Mouse (Mus musculus) cerebellum, adult 11 months (tissue): ENCODE measurements around the gene Atn1.

Experiments
- DNase-seq: peaks from one replicate; pipeline ENCODE4 v3.0.0; 2022

The Atn1 gene

GRCm38 (mm10) chr6:124767920-124768703 lies 11.8 kb upstream of the Atn1 start:
- DNase-seq, result peak; percentile 71

GRCm38 (mm10) chr6:124767536-124767919 lies 11.2 kb upstream of the Atn1 start:
- no peak for DNase-seq

DNA sequence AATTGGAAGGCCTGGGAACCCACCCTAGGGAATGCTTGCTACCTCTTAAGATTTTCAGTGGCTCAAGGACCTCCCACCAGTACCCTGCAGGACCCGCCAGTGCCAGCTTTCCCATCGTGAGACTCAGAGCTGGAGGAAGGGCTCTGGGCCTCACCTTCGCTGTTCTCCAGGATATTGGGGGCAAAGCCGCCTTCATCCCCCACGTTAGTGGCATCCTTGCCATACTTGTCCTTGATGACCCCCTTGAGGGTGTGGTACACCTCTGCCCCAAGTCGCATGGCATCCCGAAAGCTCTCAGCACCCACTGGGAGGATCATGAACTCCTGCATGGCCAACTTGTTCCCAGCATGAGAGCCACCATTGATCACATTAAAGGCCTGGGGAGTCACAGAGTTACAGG lies 9.6 kb upstream of the Atn1 start:
- no peak for DNase-seq

- peak; percentile 83 for DNase-seq
These were observed 2.9 kb upstream of the Atn1 start for GRCm38 (mm10) chr6:124759259-124759658.

DNA sequence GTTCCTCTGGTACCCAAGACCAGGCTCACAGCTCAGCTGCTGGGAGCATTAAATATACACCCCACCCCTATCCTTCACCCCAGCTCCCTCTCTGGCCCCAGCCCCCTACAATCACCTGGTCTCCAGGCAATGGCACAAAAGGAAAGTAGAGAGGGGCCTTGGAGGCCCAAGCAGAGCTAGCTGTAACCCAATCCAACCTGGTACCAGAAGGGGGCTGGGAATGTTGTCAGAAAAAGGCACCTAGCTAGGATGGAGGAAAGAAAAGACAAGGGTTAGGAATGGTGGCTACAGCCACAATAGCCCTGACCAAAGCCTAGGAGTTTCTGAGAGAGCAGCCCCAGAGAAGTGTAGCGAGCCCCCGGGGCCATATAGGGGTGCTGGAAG lies 2.5 kb upstream of the Atn1 start:
- DNase-seq, result peak; percentile 30

GRCm38 (mm10) chr6:124757909-124758848 lies 1.9 kb upstream of the Atn1 start:
- peak; percentile 66 for DNase-seq

DNA sequence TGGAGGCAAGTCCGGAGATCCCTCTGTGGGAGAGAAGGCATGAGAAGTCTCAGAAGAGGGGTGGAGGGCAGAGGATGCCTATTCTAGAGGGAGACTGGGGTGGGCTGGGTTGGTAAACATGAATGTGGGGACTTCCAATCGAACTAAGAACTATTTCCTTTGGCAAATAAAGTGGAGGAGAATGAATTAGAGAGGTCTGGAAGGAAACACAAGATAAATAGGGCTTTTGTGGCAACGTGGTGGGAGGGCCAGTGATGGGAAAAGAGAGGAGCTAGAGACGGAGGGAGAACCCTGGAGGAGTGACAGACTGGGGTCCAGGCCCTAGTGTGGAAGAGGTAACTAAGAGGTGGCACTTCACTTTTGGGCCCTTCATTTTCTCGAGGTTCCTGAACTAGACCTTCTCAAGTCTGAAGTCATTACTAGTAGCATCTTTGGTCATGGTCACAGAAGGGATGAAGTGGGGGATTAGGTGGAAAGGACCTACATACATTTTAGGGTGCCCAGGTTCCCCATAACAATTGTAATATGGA lies 1.1 kb upstream of the Atn1 start:
- no peak for DNase-seq

DNA sequence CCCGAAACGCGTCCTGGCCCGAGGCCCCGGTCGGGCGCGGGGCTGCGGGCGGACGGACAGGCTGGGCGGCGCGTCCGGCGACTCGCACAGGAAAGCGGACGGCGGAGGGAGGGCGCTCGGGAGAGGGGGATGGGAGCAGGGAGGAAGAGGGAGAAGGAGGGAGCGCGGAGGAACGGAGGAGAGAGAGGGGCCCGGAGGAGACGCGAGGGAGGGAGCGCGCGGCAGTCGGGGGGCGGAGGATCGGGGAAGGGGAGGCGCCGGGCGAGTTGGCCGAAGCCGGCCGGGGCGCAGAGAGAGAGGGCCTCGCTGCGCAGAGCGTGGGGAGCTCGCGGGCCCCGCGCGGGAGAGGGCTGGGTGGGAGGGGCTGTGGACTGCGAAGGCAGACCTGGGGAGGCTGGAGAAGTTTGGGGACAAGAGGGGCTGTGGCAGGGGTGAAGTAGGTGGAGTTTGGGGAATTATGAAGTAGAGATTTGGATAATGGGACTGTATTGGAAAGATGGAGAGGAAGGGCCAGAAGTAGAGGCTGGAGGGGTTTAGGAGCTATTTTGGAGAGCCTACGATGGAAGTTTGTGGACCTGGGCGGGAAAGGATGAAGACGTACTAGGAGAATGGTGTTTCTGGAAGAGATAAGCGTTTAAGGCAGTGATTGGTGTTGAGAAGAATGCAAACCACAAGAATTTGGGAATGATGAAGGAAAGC lies 477 bp upstream of the Atn1 start:
- DNase-seq, result peak; percentile 83

- no peak for DNase-seq
These were observed 1.0 kb downstream of the Atn1 start for GRCm38 (mm10) chr6:124755306-124755705.

GRCm38 (mm10) chr6:124753861-124754260 lies 2.5 kb downstream of the Atn1 start:
- DNase-seq, result no peak

GRCm38 (mm10) chr6:124750405-124750804 lies 5.9 kb downstream of the Atn1 start:
- DNase-seq, result no peak

GRCm38 (mm10) chr6:124746654-124747632 lies 9.4 kb downstream of the Atn1 start:
- peak; percentile 38 for DNase-seq

GRCm38 (mm10) chr6:124746296-124746605 lies 10.1 kb downstream of the Atn1 start:
- DNase-seq, result no peak

GRCm38 (mm10) chr6:124745490-124746295 lies 10.6 kb downstream of the Atn1 start:
- peak; percentile 97 for DNase-seq

DNA sequence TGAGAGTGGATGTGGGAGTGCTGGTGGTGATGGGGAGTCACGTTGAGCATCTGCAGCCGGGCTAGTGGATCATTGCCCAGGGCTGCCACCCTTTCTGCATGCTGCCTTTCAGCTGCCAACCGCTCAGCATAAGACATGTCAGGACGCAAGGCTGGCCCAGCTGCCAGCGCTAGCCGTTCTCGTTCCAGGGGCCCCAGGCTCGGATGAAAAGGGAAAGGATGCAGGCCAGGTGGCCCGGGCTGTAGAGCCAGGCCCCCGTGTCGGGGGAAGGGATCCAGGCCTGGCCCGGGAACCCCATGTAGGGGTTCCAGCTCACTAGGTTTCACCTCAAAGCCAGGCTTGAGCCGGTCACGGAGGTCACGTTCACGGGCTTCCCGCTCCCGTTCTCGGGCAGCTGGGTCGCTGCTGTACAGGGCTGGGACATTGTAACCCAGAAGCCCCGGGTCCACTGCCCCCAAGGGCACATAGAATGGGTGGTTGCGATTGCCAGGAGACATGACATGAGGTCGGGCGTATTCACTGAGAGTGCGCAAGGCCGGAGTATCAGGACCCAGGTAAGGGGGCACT lies 11.5 kb downstream of the Atn1 start:
- DNase-seq, result peak; percentile 70

DNA sequence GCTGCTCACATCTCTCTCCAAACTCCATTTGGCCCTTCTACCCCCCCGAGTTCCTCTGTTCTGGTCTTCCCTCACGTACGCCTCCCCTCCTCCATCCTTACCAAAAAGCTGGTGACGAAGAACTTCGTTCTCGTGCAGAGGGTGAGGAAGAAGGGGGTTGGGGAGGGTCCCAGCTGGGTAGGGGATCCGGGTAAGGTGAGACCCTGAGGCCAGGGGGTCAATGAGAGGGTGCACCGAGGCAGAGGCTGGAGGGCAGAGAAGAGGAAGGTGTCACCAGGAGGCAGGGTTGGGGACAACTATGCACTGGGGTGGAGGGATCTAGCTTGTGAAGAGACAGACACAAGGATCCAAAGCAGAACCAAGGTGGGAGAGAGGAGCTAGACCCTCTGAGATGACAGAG lies 12.7 kb downstream of the Atn1 start:
- DNase-seq, result peak; percentile 41

DNA sequence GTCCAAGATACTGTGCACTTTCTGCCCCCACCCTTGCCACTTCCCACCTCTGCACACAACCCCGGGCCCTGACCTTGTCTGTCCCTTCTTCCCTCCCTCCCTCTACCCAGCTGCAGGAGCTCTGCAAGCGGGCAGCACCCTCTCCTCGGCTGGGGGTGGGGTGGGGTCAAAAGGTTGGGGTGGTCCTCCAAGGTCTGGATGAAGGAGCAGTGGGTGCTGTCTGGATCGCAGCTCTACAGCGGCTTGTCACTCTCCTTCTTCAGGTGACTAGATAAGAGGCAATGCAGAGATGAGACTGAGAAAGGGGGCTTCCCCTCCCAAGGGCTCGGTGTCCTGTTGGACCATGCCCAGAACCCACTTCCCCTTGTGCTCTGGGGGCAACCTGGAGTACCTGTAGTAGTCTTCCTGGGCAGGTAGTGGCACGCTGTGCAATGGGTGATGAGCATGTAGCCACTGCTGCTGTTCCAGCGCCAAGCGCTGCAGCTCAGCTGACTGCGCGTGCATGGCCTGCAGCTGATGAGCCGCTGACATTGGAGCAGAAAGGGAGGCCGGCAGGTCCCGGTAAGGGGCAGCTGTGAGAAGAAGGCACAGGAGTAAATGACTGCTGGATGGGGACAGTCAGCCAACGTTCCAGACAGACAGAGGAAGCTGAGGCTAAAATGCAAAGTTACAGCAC lies 13.3 kb downstream of the Atn1 start:
- DNase-seq, result peak; percentile 42

GRCm38 (mm10) chr6:124741842-124742241 lies 14.5 kb downstream of the Atn1 start:
- no peak for DNase-seq

DNA sequence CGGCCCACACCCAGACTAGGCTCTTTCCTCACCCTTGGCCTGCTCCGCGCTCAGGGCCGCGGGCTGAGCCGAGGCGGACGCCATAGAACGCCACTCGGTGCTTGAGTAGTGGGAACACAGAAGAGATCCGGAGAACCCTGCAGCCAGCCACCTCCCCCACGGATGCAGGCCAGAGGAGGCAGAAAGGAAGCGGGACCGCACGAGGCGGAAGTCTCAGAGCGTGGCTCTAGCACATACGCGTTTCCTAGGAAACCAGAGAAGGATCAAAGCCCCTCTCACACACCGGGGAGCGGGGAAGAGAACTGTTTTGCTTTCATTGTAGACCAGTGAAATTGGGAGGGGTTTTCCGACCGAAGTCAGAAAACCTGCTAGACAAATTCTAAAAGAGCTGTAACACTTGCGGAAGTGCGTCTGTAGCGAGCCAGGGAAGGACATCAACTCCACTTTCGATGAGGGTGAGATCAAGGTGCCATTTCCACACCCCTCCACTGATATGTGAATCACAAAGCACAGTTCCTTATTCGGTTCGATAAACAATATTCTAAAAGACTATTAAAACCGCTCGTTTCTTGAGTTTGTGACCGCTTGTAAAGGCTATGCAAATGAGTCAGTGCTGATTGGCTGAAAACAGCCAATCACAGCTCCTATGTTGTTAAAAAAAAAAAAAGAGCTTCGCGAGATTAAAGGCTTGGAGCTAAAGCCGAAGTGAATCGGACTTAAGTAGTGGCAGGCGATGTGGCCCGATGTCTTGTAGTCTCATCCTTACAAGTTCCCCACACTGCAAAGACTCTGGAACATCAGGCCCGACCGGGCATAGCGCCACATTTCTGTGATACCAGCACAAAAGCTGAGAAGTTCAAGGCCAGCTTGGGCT lies 15.2 kb downstream of the Atn1 start, which contains the start of gene Grcc10:
Grcc10 (minus strand) TSS at position 487 of the 874 bp plus-strand sequence.
- DNase-seq, result peak; percentile 83
